Mouse (Mus musculus): ENCODE data around the gene Npm1.

Gene Npm1

GRCm38 (mm10) chr11:33180701-33181116 is 17.7 kb upstream of the Npm1 start:
- no peak for DNase-seq (ENCODE audit: extremely low read depth, low read depth)

- DNase-seq (ENCODE audit: extremely low read depth, low read depth), result no peak
Measured at GRCm38 (mm10) chr11:33179802-33180201, 16.8 kb upstream of the Npm1 start.

GRCm38 (mm10) chr11:33176525-33177245 is 13.7 kb upstream of the Npm1 start:
- DNase-seq (ENCODE audit: extremely low read depth, low read depth), result no peak

- no peak for DNase-seq (ENCODE audit: extremely low read depth, low read depth)
Measured at GRCm38 (mm10) chr11:33175768-33176167, 12.8 kb upstream of the Npm1 start.

GRCm38 (mm10) chr11:33170489-33170888 is 7.5 kb upstream of the Npm1 start:
- DNase-seq (ENCODE audit: extremely low read depth, low read depth), result no peak

GRCm38 (mm10) chr11:33162211-33162997 is 602 bp downstream of the Npm1 start:
- peak; percentile 57 for DNase-seq (ENCODE audit: extremely low read depth, low read depth)

- no peak for DNase-seq (ENCODE audit: extremely low read depth, low read depth)
Measured at GRCm38 (mm10) chr11:33159741-33160140, 3.3 kb downstream of the Npm1 start.

- DNase-seq (ENCODE audit: extremely low read depth, low read depth), result no peak
Measured at GRCm38 (mm10) chr11:33157453-33158196, 5.4 kb downstream of the Npm1 start.

- no peak for DNase-seq (ENCODE audit: extremely low read depth, low read depth)
Measured at GRCm38 (mm10) chr11:33156436-33157015, 6.5 kb downstream of the Npm1 start.

GRCm38 (mm10) chr11:33154459-33154858 is 8.5 kb downstream of the Npm1 start:
- DNase-seq (ENCODE audit: extremely low read depth, low read depth), result no peak

- DNase-seq (ENCODE audit: extremely low read depth, low read depth), result no peak
Measured at GRCm38 (mm10) chr11:33152997-33153396, 10.0 kb downstream of the Npm1 start.

GRCm38 (mm10) chr11:33151780-33152145 is 11.2 kb downstream of the Npm1 start:
- no peak for DNase-seq (ENCODE audit: extremely low read depth, low read depth)

GRCm38 (mm10) chr11:33151128-33151779 is 11.8 kb downstream of the Npm1 start:
- no peak for DNase-seq (ENCODE audit: extremely low read depth, low read depth)

- no peak for DNase-seq (ENCODE audit: extremely low read depth, low read depth)
Measured at GRCm38 (mm10) chr11:33150364-33150763, 12.6 kb downstream of the Npm1 start.

- DNase-seq (ENCODE audit: extremely low read depth, low read depth), result no peak
Measured at GRCm38 (mm10) chr11:33149453-33149852, 13.6 kb downstream of the Npm1 start.

- no peak for DNase-seq (ENCODE audit: extremely low read depth, low read depth)
Measured at GRCm38 (mm10) chr11:33149088-33149436, 13.9 kb downstream of the Npm1 start.

- DNase-seq (ENCODE audit: extremely low read depth, low read depth), result no peak
Measured at GRCm38 (mm10) chr11:33148338-33149087, 14.5 kb downstream of the Npm1 start.

- no peak for DNase-seq (ENCODE audit: extremely low read depth, low read depth)
Measured at GRCm38 (mm10) chr11:33147572-33148337, 15.3 kb downstream of the Npm1 start.

- DNase-seq (ENCODE audit: extremely low read depth, low read depth), result no peak
Measured at GRCm38 (mm10) chr11:33147171-33147571, 15.8 kb downstream of the Npm1 start, which contains the start of gene Fgf18. TSS of gene Fgf18 (minus strand) at chr11:33147400.

- DNase-seq (ENCODE audit: extremely low read depth, low read depth), result no peak
Measured at GRCm38 (mm10) chr11:33146651-33147131, 16.3 kb downstream of the Npm1 start.

Data from MEL-GATA-1-ER (cell line).